Mouse (Mus musculus) thymus, postnatal 36 days (tissue): ENCODE data around the gene Emx2.
A peak's percentile ranks its signal among the peaks of the same experiment; 100 is the strongest.

Source experiments
- DNase-seq, 2 experiments: peaks; one replicate each; pipeline ENCODE4 v3.0.0; 2022; ENCODE audit warnings: mixed read lengths in 2 of 2

The Emx2 gene

GRCm38 (mm10) chr19:59457951-59458742 is at the start of gene Emx2:
Gene Emx2, plus strand, starts transcription at chr19:59458372.
- no peak for DNase-seq

GRCm38 (mm10) chr19:59414128-59414527 is 44.0 kb upstream of the Emx2 start:
- no peak for DNase-seq

- peak; percentile 84 to 88 for DNase-seq
Observed at GRCm38 (mm10) chr19:59418024-59418423, 40.1 kb upstream of the Emx2 start.

GRCm38 (mm10) chr19:59418671-59419070 is 39.5 kb upstream of the Emx2 start:
- no peak for DNase-seq

- no peak for DNase-seq
Observed at GRCm38 (mm10) chr19:59422393-59422792, 35.8 kb upstream of the Emx2 start.

- no peak for DNase-seq
Observed at GRCm38 (mm10) chr19:59423685-59424084, 34.5 kb upstream of the Emx2 start.

- DNase-seq, result no peak
Observed at GRCm38 (mm10) chr19:59424975-59425374, 33.2 kb upstream of the Emx2 start.

- DNase-seq, result no peak
Observed at GRCm38 (mm10) chr19:59432286-59432685, 25.9 kb upstream of the Emx2 start.

- DNase-seq, result no peak
Observed at GRCm38 (mm10) chr19:59450561-59451135, 7.5 kb upstream of the Emx2 start.

GRCm38 (mm10) chr19:59451441-59451951 is 6.7 kb upstream of the Emx2 start:
- no peak for DNase-seq

- no peak for DNase-seq
Observed at GRCm38 (mm10) chr19:59452321-59452720, 5.9 kb upstream of the Emx2 start.

- no peak for DNase-seq
Observed at GRCm38 (mm10) chr19:59453591-59453990, 4.6 kb upstream of the Emx2 start.

GRCm38 (mm10) chr19:59454196-59454595 is 4.0 kb upstream of the Emx2 start:
- DNase-seq, result peak; percentile 74 to 78

GRCm38 (mm10) chr19:59455671-59456070 is 2.5 kb upstream of the Emx2 start:
- no peak for DNase-seq

- DNase-seq, result no peak
Observed at GRCm38 (mm10) chr19:59457011-59457945, 894 bp upstream of the Emx2 start.

- no peak for DNase-seq
Observed at GRCm38 (mm10) chr19:59458743-59459135, 567 bp downstream of the Emx2 start.

- DNase-seq, result peak; percentile 38 to 43
Observed at GRCm38 (mm10) chr19:59459158-59459781, 1.1 kb downstream of the Emx2 start.

GRCm38 (mm10) chr19:59459811-59460241 is 1.7 kb downstream of the Emx2 start:
- DNase-seq, result no peak

GRCm38 (mm10) chr19:59460328-59461115 is 2.4 kb downstream of the Emx2 start:
- DNase-seq, result no peak

GRCm38 (mm10) chr19:59461481-59462421 is 3.6 kb downstream of the Emx2 start:
- DNase-seq, result no peak
